Mouse (Mus musculus) liver, embryonic 12.5 days (tissue): Measurements from ENCODE around the gene Gm7735. TPM values are rescaled to one million over a fixed set of nuclear protein-coding genes. Genes with fewer than 3 reads are reported as not detected.
"Not testable (repeated sequence)": the region's sequence is repeated elsewhere in the genome, so short reads cannot be mapped to it uniquely, and the experiment has no call there.

Source experiments
- ATAC-seq: fragments of 200-750 bp; cut with Nextera tagmentation; 2 replicates; pipeline ENCODE4 v1.8.0; 2017; ENCODE audit warnings: moderate number of reproducible peaks, mild to moderate bottlenecking, moderate library complexity
- H3K27ac ChIP-seq: fragments of 300-500 bp; sonication (generic); 2 replicates; pipeline ENCODE4 v1.5.1; 2016; ENCODE audit warnings: mild to moderate bottlenecking
- H3K27me3 ChIP-seq: fragments of 300-500 bp; sonication (generic); replicated peaks from 2 replicates; pipeline ENCODE4 v1.6.1; 2016; ENCODE audit warnings: mild to moderate bottlenecking, moderate library complexity
- H3K36me3 ChIP-seq: fragments of 300-500 bp; sonication (generic); 2 replicates; pipeline ENCODE4 v1.6.1; 2016; ENCODE audit warnings: mild to moderate bottlenecking, moderate library complexity
- H3K4me1 ChIP-seq: fragments of 300-500 bp; sonication (generic); 2 replicates; pipeline ENCODE4 v1.6.1; 2016
- H3K4me2 ChIP-seq: fragments of 300-500 bp; sonication (generic); 2 replicates; pipeline ENCODE4 v1.6.1; 2016; ENCODE audit warnings: mild to moderate bottlenecking, moderate library complexity
- H3K4me3 ChIP-seq: fragments of 300-500 bp; sonication (generic); 2 replicates; pipeline ENCODE4 v1.5.1; 2016; ENCODE audit warnings: mild to moderate bottlenecking, moderate library complexity
- H3K9ac ChIP-seq: fragments of 300-500 bp; sonication (generic); 2 replicates; pipeline ENCODE4 v1.6.1; 2016; ENCODE audit warnings: mild to moderate bottlenecking, moderate library complexity
- H3K9me3 ChIP-seq: fragments of 300-500 bp; sonication (generic); replicated peaks from 2 replicates; pipeline ENCODE4 v1.6.1; 2016; ENCODE audit warnings: mild to moderate bottlenecking, moderate library complexity
- WGBS: fragments of 180-500 bp; shearing (Covaris S2); methylation state at CpG from one replicate; pipeline ENCODE4 v1.1.7; 2016; ENCODE audit not compliant: insufficient replicate concordance; 5-methylcytosine and 5-hydroxymethylcytosine counted together
- polyA plus RNA-seq: library from polyadenylated mRNA; unstranded; fragments of >200 nt; fragmentation: Nextera tagmentation; extraction: Ambion mirVana; gene quantifications from 2 replicates; pipeline ENCODE4 v1.2.1, GENCODE M21; 2016

The Gm7735 gene
- polyA plus RNA-seq: not detected in 2 replicates

DNA sequence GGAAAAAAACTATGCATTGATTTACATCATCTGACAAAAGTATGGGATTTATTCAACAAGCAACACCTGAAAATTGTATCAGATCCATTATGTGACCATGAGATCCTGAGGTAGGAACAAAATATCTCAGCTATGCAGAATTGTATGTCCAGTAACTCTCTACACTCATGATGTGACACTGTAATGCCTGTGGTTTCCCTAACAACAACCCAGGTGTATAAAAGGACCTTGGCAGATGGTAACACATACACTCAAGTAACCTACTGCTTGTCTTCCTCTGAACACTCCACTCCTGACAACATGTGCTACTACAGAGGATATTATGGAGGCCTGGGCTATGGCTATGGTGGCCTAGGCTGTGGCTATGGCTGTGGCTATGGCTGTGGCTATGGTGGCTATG is at the start of gene Gm7735:
Gene Gm7735 (plus strand): TSS at position 301 of the 400 bp plus-strand sequence.
- not testable (repeated sequence) for H3K27me3 ChIP-seq, H3K36me3 ChIP-seq, H3K27ac ChIP-seq, ATAC-seq, H3K4me1 ChIP-seq, H3K9ac ChIP-seq, H3K9me3 ChIP-seq, H3K4me2 ChIP-seq, H3K4me3 ChIP-seq

DNA sequence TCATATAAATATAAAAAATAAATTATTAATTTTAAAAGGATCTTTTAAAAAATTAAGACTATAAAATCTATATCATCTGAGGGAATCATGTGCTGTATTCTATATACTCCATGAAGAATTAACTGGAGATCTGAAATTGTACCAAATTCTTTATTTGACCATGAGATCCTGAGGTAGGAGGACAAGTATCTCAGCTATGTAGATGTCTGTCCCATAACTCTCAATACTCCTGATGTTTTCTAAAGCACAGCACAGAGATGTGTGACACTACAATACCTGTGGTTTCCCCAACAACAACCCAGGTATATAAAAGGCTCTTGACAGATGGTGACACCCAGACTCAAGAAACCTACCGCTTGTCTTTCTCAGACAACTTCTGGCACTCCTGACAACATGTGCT is 28.7 kb upstream of the Gm7735 start, which contains the start of gene Gm6358:
Gene Gm6358 (plus strand): TSS at position 301 of the 400 bp plus-strand sequence.
- Histone ChIP-seq H3K27ac (no peak within 1 kb of the TSS), H3K27me3 (no peaks in the 10 kb centered on the region), H3K4me2 (no peak within 1 kb of the TSS), H3K36me3 (no peaks in the 10 kb centered on the region), H3K9ac (no peak within 1 kb of the TSS), H3K4me1 (no peaks in the 10 kb centered on the region), H3K4me3 (no peak within 1 kb of the TSS), H3K9me3 (0 out of 2 replicates have a peak, but pooled peaks cover 3% of the 10 kb centered on the region)
- WGBS: 82% methylated on average over 1 of the region's 1 CpGs
- ATAC-seq: no peak

DNA sequence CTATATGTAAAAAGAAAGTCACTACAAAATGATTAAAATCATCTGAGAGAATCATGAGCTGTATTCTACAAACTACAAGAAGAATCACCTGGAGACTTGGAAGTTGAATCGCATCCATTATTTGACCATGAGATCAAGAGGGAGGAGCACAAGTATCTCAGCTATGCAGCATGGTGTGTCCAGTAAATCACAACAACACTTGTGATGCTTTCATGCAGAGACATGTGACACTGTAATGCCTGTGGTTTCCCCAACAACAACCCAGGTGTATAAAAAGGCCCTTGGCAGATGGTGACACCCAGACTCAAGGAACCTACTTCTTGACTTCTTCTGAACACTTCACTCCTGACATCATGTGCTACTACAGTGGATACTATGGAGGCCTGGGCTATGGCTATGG is 18.5 kb upstream of the Gm7735 start, which contains the start of gene Gm10061:
Gene Gm10061 (plus strand): TSS at position 301 of the 400 bp plus-strand sequence.
- H3K4me2 ChIP-seq: no peak within 1 kb of the TSS
- no peak within 1 kb of the TSS for H3K4me3 ChIP-seq
- H3K27me3 ChIP-seq: no peaks in the 10 kb centered on the region
- H3K4me1 ChIP-seq: no peaks in the 10 kb centered on the region
- H3K36me3 ChIP-seq: no peaks in the 10 kb centered on the region
- WGBS: 83% methylated on average over 1 of the region's 1 CpGs
- 0 out of 2 replicates have a peak, but pooled peaks cover 4% of the 10 kb centered on the region for H3K9me3 ChIP-seq
- ATAC-seq: no peak
- no peak within 1 kb of the TSS for H3K27ac ChIP-seq
- no peak within 1 kb of the TSS for H3K9ac ChIP-seq

DNA sequence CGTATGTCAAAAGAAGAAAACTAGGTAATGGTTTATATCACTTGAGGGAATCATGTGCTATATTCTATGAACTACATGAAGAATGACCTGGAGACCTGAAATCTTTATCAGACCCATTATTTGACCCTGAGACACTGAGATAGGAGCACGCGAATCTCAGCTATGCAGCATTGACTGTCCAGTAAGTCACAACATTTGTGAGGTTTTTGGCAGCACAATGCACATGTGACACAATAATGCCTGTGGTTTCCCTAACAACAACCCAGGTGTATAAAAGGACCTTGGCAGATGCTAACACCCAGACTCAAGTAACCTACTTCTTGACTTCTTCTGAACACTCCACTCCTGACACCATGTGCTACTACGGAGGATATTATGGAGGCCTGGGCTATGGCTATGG is 11.6 kb upstream of the Gm7735 start, which contains the start of gene Gm9789:
Gene Gm9789 (plus strand): TSS at position 301 of the 400 bp plus-strand sequence.
- H3K4me2 ChIP-seq: no peak within 1 kb of the TSS
- H3K4me1 ChIP-seq: no peaks in the 10 kb centered on the region
- H3K4me3 ChIP-seq: no peak within 1 kb of the TSS
- no peaks in the 10 kb centered on the region for H3K36me3 ChIP-seq
- no peak within 1 kb of the TSS for H3K27ac ChIP-seq
- no peak for ATAC-seq
- WGBS: 72% methylated on average over 4 of the region's 4 CpGs
- no peaks in the 10 kb centered on the region for H3K27me3 ChIP-seq
- peaks cover 3% of the 10 kb centered on the region; the same call in 1 of the 2 replicates for H3K9me3 ChIP-seq
- H3K9ac ChIP-seq: no peak within 1 kb of the TSS

DNA sequence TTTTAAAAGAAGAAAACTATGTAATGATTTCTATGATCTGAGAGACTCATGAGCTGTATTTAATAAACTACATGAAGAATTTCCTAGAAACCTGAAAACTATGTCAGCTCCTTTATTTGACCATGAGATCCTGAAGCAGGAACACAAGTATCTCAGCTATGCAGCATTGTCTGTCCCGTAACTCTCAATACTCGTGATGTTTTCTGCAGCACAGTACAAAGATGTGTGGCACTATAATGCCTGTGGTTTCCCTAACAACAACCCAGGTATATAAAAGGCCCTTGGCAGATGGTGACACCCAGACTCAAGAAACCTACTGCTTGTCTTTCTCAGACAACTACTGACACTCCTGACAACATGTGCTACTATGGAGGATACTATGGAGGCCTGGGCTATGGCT is 5.1 kb downstream of the Gm7735 start, which contains the start of gene 1110057P08Rik:
Gene 1110057P08Rik (plus strand): TSS at position 301 of the 400 bp plus-strand sequence.
- 50% methylated on average over 2 of the region's 2 CpGs for WGBS
- no peaks in the 10 kb centered on the region for H3K36me3 ChIP-seq
- H3K9me3 ChIP-seq: no peaks in the 10 kb centered on the region
- H3K27me3 ChIP-seq: no peaks in the 10 kb centered on the region
- H3K9ac ChIP-seq: no peak within 1 kb of the TSS
- no peaks in the 10 kb centered on the region for H3K4me1 ChIP-seq
- H3K4me3 ChIP-seq: no peak within 1 kb of the TSS
- no peak within 1 kb of the TSS for H3K27ac ChIP-seq
- H3K4me2 ChIP-seq: no peak within 1 kb of the TSS
- no peak for ATAC-seq

DNA sequence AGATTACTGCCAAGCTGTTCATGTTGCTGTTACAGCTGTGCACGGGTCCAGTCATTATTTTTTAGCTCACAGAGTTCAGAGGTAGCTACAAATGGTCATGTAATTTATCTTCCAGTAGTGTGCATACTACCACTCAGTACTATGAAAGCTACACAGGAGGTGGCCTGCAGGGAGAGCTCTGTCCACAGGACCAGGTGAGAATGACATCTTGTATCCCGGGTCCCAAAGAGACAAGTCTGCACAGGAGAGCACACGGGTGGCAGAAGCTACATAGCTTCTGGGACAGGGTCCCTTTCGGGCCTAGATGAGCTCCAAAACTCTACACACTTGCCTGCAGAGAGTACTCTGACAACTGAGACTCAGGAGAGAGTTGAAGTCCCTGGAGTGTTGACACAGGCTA is 19.3 kb downstream of the Gm7735 start:
- Histone ChIP-seq H3K27ac (no peak overlapping the region), H3K4me3 (no peak overlapping the region), H3K4me2 (no peak overlapping the region), H3K9ac (no peak overlapping the region), H3K9me3 (no peaks in the 10 kb centered on the region), H3K4me1 (no peaks in the 10 kb centered on the region), H3K27me3 (no peaks in the 10 kb centered on the region), H3K36me3 (no peaks in the 10 kb centered on the region)
- no peak for ATAC-seq
- 65% methylated on average over 4 of the region's 4 CpGs for WGBS

DNA sequence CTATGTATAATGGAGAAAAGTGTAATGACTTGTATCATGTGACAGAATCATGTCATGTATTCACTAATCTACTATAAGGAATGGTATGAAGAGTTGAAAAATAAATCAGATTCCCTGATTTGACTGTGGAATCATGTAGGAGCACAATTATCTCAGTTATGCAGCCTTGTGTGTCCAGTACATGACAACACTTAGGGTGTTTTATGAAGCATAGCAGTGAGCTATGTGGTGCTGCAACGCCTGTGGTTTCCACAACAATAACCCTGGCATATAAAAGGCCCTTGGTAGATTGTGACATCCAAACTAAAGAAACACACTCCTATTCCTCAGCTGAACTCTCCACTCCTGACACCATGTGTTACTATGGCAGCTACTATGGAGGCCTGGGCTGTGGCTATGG is 36.3 kb downstream of the Gm7735 start, which contains the start of gene Krtap20-2:
Gene Krtap20-2 (plus strand): TSS at position 301 of the 400 bp plus-strand sequence.
- Histone ChIP-seq H3K4me3 (no peak within 1 kb of the TSS), H3K27ac (no peak within 1 kb of the TSS), H3K4me1 (no peaks in the 10 kb centered on the region), H3K36me3 (no peaks in the 10 kb centered on the region), H3K9ac (no peak within 1 kb of the TSS), H3K9me3 (no peaks in the 10 kb centered on the region), H3K27me3 (no peaks in the 10 kb centered on the region), H3K4me2 (no peak within 1 kb of the TSS)
- WGBS: 44% methylated on average over 1 of the region's 1 CpGs
- ATAC-seq: no peak

Other genes starting within 250 kb of the Gm7735 start
- not detected in 2 replicates for gene Krtap19-9b, start 237.2 kb upstream of the Gm7735 start, polyA plus RNA-seq
- not detected in 2 replicates for gene Krtap16-3, start 206.6 kb upstream of the Gm7735 start, polyA plus RNA-seq
- not detected in 2 replicates for gene Krtap22-2, start 158.7 kb upstream of the Gm7735 start, polyA plus RNA-seq
- not detected in 2 replicates for gene Gm10229, start 154.2 kb upstream of the Gm7735 start, polyA plus RNA-seq
- gene Krtap6-1, start 137.8 kb upstream of the Gm7735 start, polyA plus RNA-seq: not detected in 2 replicates
- gene Gm10228, start 128.0 kb upstream of the Gm7735 start, polyA plus RNA-seq: not detected in 2 replicates
- not detected in 2 replicates for gene Krtap6-5, start 121.6 kb upstream of the Gm7735 start, polyA plus RNA-seq
- gene 1110025L11Rik, start 105.5 kb upstream of the Gm7735 start, polyA plus RNA-seq: not detected in 2 replicates
- gene Krtap6-3, start 85.5 kb upstream of the Gm7735 start, polyA plus RNA-seq: not detected in 2 replicates
- gene Gm6358, start 28.6 kb upstream of the Gm7735 start, polyA plus RNA-seq: not detected in 2 replicates
- not detected in 2 replicates for gene Gm10061, start 18.4 kb upstream of the Gm7735 start, polyA plus RNA-seq
- gene Gm9789, start 11.5 kb upstream of the Gm7735 start, polyA plus RNA-seq: not detected in 2 replicates
- not detected in 2 replicates for gene 1110057P08Rik, start 5.2 kb downstream of the Gm7735 start, polyA plus RNA-seq
- gene Krtap20-2, start 36.4 kb downstream of the Gm7735 start, polyA plus RNA-seq: not detected in 2 replicates
- gene Krtap21-1, start 234.4 kb downstream of the Gm7735 start, polyA plus RNA-seq: not detected in 2 replicates